Mouse (Mus musculus): ENCODE results near the gene Il23r.
"Not testable (repeated sequence)": the region's sequence is repeated elsewhere in the genome, so short reads cannot be mapped to it uniquely, and the experiment has no call there.

GRCm38 (mm10) chr6:67501938-67502337 lies 10.3 kb upstream of the Il23r start:
- TF ChIP-seq CTCF (IDR thresholded peaks at IDR 0.05; ENCODE audit: low read depth, low read length); POLR2A (IDR thresholded peaks at IDR 0.05; ENCODE audit: extremely low read depth, insufficient read depth, low read length): not testable (repeated sequence)

Measured in liver, adult 2 months (tissue).